In genomic region chr15:92526731-92527130, GRCm38 (mm10) we compare ENCODE assay signal across 9 mouse cellular contexts.
DNase-seq lines count a peak whose midpoint lies in the region; ATAC-seq and TF ChIP-seq lines count a peak whose summit lies in the region.
"Had no signal": no experiment of that assay in that cellular context is flagged by ENCODE, and none has a peak within 500 bp of the region (broad histone marks: within the 10 kb centered on the region; RNA-seq: fewer than 3 reads in every experiment).

No protein-coding gene starts in this region.

- H3K4me3 ChIP-seq in liver, embryonic 14.5 days (ENCODE audit: insufficient read depth in 1 of 2, low read depth in 2 of 2, low read length in 2 of 2), result no peak overlapping the region
- H3K4me3 ChIP-seq: stomach, embryonic 15.5 days had no signal

- no peak overlapping the region for H3K27ac ChIP-seq in liver, embryonic 14.5 days
- H3K27ac ChIP-seq: stomach, embryonic 15.5 days had no signal

- no peak for ATAC-seq in liver, embryonic 14.5 days (ENCODE audit: insufficient read depth)

- H3K27me3 ChIP-seq in liver, embryonic 14.5 days (ENCODE audit: control insufficient read depth, insufficient read depth, low read length), result no peaks in the 10 kb centered on the region
- H3K27me3 ChIP-seq: stomach, embryonic 15.5 days had no signal

- peak; percentile 45 for DNase-seq in embryo, embryonic 10 days (ENCODE audit: low spot score)
- no peak for DNase-seq in embryo, embryonic 9.5 days (ENCODE audit: extremely low spot score)
- no peak for DNase-seq in liver, embryonic 14.5 days (ENCODE audit: low read depth in 3 of 3, low spot score in 3 of 3)
- no peak for DNase-seq in liver
- peak; percentile 76 for DNase-seq in R1 (ENCODE audit: low read depth, low spot score)
- DNase-seq in lung, postnatal 36 days, result peak; percentile 32
- DNase-seq in left cerebral cortex, postnatal 10 days (ENCODE audit: extremely low spot score in 1 of 2, low spot score in 2 of 2), result no peak
- no peak for DNase-seq in B cell, adult 2 months

- no peaks in the 10 kb centered on the region for H3K36me3 ChIP-seq in liver, embryonic 14.5 days (replicated peaks; ENCODE audit: control insufficient read depth, insufficient read depth, low read depth)
- H3K36me3 ChIP-seq: stomach, embryonic 15.5 days had no signal

- no peak for TF ChIP-seq EP300 in liver, embryonic 14.5 days (IDR thresholded peaks at IDR 0.05; ENCODE audit: low read depth)

- intact Hi-C loops in left cerebral cortex, postnatal 10 days (cut with DNase I), result no loop called here

- TF ChIP-seq CTCF in liver, embryonic 14.5 days (IDR thresholded peaks at IDR 0.05; ENCODE audit: low read depth), result peak; percentile 44; the same call in 1 of the 2 replicates

- H3K4me1 ChIP-seq in liver, embryonic 14.5 days (replicated peaks; ENCODE audit: control insufficient read depth in 2 of 2, insufficient read depth in 2 of 2, low read length in 1 of 2), result no peaks in the 10 kb centered on the region
- H3K4me1 ChIP-seq: stomach, embryonic 15.5 days had no signal

- no peak overlapping the region for H3K9ac ChIP-seq in liver, embryonic 14.5 days (replicated peaks)
- H3K9ac ChIP-seq: stomach, embryonic 15.5 days had no signal

- 49% methylated on average over 4 of the region's 4 CpGs for WGBS in liver, embryonic 14.5 days (ENCODE audit: insufficient replicate concordance)

- no peaks in the 10 kb centered on the region for H3K9me3 ChIP-seq in liver, embryonic 14.5 days (ENCODE audit: control insufficient read depth, low read length)
- H3K9me3 ChIP-seq: stomach, embryonic 15.5 days had no signal

- no peak overlapping the region for H3K4me2 ChIP-seq in liver, embryonic 14.5 days (ENCODE audit: low read depth)
- H3K4me2 ChIP-seq: stomach, embryonic 15.5 days had no signal

Comparison
In these comparisons a context has a peak if more than half of its experiments do, and no peak if none do; other contexts are left out.
1. DNase-seq: peak in embryo, embryonic 10 days (single experiment), R1 (single experiment) and lung, postnatal 36 days (single experiment); none in embryo, embryonic 9.5 days (single experiment), liver, embryonic 14.5 days (0 of 3), liver (single experiment), left cerebral cortex, postnatal 10 days (0 of 2) and B cell, adult 2 months (0 of 2).